Mouse (Mus musculus): ENCODE measurements around the gene Myt1l.
A peak's percentile ranks its signal among the peaks of the same experiment; 100 is the strongest.

The Myt1l gene

GRCm38 (mm10) chr12:29570351-29570750 lies 42.2 kb downstream of the Myt1l start:
- DNase-seq: no peak

- DNase-seq: no peak
Observed at GRCm38 (mm10) chr12:29571613-29572012, 43.4 kb downstream of the Myt1l start.

- no peak for DNase-seq
Observed at GRCm38 (mm10) chr12:29593787-29594186, 65.6 kb downstream of the Myt1l start.

DNA sequence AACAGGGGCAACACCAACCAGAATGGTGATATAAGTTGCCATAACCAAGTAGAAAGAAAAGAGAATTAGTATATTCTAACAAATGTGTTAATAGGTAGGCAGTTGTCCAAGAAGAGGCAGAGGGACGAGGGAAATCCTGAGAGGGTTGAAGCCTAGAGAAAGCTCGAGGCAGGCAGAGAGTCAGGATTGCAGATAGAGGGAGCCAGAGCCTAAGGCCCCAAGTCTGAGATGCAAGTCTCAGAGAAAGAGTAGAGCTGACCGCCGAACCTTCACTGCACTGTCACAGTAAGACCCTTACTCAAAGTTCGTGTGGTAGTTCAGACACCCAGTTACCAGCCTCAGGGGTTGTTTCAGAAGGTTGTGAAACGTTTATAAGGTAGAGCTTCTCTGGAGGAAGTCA lies 71.7 kb downstream of the Myt1l start:
- DNase-seq: peak; percentile 6

DNA sequence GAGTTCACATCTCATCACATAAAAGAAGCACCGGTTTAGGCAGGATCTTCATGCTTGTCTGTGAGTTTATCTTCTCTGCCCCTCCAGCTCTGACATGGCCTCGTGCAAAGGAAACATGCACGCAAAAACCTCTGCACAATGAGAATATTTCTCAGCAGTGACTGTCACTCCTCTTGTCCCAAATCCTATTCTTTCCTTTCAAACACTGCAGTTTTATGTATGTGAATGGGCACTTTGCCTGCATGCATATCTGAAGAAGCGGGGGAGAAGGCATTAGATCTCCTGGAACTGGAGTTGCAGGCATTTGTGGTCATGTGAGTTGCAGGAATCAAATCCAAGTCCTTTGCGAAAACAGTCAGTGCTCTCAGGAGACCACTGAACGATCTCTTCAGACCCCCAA lies 73.0 kb downstream of the Myt1l start:
- no peak for DNase-seq

DNA sequence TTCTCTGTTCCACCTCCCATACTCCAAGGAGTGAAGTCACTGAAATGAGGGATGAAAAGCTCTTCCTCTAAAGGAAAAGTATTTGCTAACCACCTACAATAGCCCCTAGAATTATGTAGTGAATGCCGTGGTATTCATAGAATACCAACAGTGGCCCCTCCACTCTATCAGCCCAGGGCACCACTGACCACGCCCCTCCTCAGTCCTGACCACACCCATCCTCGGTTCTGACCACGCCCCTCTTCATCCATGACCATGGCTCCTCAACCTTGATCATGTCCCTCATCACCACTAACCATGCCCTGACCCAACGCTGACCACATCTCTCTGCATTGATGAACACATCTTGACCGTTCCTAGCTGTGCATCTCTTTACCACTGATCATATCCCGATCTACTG lies 76.5 kb downstream of the Myt1l start:
- no peak for DNase-seq

DNA sequence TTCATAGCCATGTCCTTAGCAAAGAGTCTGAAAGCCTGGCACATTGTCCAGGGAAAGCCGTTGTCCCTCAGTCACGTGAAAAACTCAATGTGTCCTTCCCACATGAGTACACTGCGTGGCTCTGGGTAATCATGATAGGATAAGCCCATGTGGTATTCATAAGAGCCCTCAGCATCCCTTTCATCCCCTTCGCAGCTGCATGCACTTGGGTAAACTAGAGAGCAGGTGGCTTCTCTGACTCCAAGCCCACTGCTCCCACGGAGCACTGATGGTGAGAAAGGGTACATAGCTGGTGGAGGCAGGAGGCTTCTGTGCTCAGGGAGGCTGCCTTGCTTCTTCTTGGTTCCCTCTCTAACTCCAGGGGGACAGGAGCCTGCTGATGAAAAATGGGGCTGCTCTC lies 76.9 kb downstream of the Myt1l start:
- DNase-seq: no peak

DNA sequence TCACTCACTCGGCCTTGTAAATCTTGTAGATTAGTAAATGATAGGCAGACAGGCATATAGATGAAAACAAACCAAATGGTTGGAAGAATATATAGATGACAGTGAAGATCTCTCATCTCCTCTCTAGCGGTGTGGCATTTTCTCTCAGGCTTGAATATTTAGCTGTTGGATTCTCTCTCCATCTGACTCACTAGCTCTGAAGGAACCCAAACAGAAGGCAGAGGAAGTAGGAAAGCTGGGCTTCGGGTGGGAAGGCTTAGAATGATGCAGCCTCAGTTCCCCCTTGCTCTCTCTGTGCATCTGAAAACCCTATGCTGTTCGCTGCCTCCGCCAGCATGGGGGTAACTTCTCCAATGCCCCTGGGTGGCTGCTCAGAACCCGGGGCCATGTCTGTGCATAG lies 78.0 kb downstream of the Myt1l start:
- no peak for DNase-seq

DNA sequence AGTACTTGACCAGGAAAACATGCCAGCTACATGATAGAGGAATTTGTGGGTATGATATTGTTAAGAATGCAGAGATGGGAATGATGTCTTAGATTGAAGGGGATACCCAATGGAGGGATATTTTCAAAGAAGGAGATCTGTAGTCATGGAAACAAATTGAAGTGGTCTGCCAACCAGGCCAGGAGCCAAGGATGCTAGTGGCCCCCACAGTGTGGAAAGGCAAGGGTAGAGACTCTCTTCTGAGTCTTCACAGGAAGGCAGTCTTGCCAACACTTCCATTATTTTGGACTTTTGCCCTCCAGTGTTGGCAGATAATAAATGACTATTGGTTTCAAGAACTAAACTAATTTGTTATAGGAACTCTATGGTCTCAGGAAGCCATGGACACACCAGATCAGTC lies 89.6 kb downstream of the Myt1l start:
- no peak for DNase-seq

GRCm38 (mm10) chr12:29621530-29621929 lies 93.3 kb downstream of the Myt1l start:
- DNase-seq: no peak

DNA sequence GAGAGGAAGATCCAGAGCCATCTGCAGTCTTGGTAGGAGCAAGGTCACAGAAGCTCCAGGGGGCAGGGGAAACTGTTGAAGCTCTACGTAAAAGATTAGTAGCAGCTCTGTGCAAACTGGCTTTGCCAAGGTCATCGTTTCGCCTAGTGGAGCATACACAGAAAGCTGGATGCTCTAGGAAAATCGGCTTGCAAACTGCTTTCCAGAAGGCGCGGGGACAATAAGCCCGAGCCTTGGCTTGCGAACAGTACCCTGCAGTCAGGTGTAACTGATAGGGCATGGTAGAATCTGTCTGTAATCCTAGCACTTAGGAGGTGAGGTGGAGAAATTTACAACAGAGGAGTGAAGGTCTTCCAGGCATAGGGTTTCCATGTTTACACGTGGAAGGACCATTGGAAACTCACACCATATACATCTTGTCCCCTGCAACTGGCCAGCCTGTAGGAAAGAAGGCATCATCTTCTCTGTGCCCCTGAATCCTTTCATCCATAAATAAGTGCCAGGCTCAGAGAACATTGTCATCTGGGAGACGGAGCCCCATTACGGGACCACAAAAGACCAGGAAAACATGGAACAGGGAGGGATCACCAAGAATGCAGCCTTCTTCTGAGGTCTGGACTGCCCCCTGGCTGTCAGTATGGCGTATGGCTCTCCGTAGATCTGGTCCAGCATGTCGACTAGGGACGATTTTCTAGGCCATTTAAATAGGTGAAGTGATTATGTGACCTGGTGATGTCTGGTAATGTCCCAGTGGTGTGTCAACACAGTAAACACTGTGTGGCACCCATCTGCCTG lies 100.0 kb downstream of the Myt1l start:
- peak; percentile 73 for DNase-seq

GRCm38 (mm10) chr12:29629875-29630538 lies 101.8 kb downstream of the Myt1l start:
- DNase-seq: peak; percentile 18

- DNase-seq: no peak
Observed at GRCm38 (mm10) chr12:29634509-29634908, 106.3 kb downstream of the Myt1l start.

DNA sequence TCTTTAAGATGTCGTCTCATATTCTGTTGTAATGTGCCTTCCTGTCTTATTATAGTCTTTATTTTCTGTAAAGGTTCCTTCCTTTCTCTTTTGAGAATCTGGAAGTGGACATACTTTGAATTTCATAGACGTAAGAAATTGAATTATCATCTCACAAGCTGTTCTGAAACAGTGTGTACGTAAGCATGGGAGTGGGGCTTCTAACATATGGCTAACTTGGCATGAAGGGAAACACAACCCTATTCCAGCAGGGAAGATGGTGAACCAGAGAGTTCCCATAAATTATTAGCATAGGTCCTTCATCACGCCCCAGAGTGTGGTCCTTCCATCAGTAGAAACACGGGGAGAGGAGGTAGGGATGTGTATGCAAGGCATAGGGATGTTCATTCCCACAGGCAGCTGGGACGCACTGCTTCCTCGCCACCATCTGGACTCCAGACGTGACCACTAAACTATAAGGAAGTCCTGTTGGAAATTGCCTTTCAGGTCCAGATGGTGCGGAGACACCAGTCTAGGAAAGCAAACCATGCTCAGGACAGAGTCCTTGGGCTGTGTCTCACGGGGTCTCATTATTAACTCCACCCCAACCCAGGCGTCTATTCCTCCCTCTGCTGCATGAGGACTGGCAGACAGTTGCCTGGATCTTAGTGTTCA lies 111.5 kb downstream of the Myt1l start:
- DNase-seq: no peak

- no peak for DNase-seq
Observed at GRCm38 (mm10) chr12:29640201-29640600, 112.0 kb downstream of the Myt1l start.

DNA sequence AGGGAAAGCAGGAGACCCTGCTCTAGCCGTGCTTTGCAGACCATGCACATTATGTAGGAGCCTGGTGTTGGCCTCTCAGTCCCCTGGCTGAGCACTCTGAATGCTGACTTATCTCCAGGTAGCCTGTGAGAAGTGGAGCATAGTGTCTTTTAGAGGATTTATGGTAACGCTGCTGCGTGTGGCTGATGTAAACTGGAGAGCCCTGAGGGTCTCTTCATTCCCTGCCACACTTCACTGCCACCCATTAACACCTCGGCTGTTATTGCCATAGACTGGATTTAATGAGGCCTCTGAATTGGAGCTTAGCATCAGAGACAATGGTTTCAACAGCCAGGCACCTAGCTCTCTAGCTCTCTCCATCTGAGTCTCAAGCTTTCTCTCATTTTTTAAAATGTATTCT lies 114.7 kb downstream of the Myt1l start:
- peak; percentile 59 for DNase-seq

- no peak for DNase-seq
Observed at GRCm38 (mm10) chr12:29644091-29644490, 115.9 kb downstream of the Myt1l start.

- no peak for DNase-seq
Observed at GRCm38 (mm10) chr12:29644721-29645120, 116.5 kb downstream of the Myt1l start.

GRCm38 (mm10) chr12:29649510-29650152 lies 121.4 kb downstream of the Myt1l start:
- DNase-seq: no peak

- DNase-seq: no peak
Observed at GRCm38 (mm10) chr12:29652516-29652915, 124.3 kb downstream of the Myt1l start.

GRCm38 (mm10) chr12:29655197-29655632 lies 127.0 kb downstream of the Myt1l start:
- no peak for DNase-seq

GRCm38 (mm10) chr12:29655673-29656072 lies 127.5 kb downstream of the Myt1l start:
- DNase-seq: no peak

- DNase-seq: peak; percentile 73
Observed at GRCm38 (mm10) chr12:29657061-29657460, 128.9 kb downstream of the Myt1l start.
